Mouse (Mus musculus): ENCODE data around the gene Fat3.

DNA sequence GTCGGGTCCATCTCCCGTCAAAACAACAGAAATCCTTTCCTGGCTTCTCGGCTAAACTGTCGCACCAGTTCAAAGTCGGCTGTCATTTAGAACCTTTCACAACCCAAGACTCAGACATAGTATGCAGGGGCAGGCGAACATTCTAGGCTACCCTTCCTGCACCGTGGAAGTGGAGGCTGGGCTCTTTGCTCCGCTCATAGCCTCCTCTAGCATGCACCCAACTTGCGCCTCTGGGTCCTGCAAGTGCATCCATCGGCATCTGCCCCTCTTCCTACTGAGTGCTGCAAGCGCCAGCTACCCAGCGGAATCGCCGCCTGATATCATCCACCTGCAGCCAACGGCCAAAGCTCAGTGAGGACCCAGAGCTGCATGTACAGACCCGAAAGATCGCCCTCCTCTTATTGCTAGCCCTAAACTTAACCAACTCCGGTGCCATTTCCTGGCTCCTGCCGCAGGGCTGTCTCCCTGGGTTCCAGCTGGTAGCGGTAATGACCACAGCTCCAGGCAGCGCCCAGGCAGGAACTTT, at the start of gene Fat3:
- TF ChIP-seq CTCF (IDR thresholded peaks at IDR 0.05; ENCODE audit: borderline replicate concordance, control insufficient read depth, extremely low read depth, insufficient read depth, low read length, poor library complexity) (no peak), POLR2A (IDR thresholded peaks at IDR 0.05; ENCODE audit: control insufficient read depth, extremely low read depth, insufficient read depth, low read length, poor library complexity) (no peak)

Data from thymus, adult 2 months (tissue).